Mouse (Mus musculus) G1E (cell line): Measurements from ENCODE around the gene Tmem200b.

Source experiments
- CTCF ChIP-seq: IDR thresholded peaks from 2 replicates; pipeline ENCODE4 v1.5.1; 2012; ENCODE audit warnings: low read depth, low read length, inconsistent platforms, mixed read lengths
- GATA1 ChIP-seq: IDR thresholded peaks from 2 replicates; pipeline ENCODE4 v1.6.1; 2012; ENCODE audit warnings: borderline replicate concordance, low read length, inconsistent platforms, mixed read lengths
- POLR2AphosphoS5 ChIP-seq: IDR thresholded peaks from 2 replicates; pipeline ENCODE4 v1.6.1; 2012; ENCODE audit warnings: low read depth, low read length, inconsistent platforms; ENCODE audit not compliant: insufficient replicate concordance
- TAL1 ChIP-seq: conservative IDR thresholded peaks from 2 replicates; pipeline ENCODE4 v1.6.1; 2012; ENCODE audit warnings: low read depth, low read length, inconsistent platforms, mixed read lengths

DNA sequence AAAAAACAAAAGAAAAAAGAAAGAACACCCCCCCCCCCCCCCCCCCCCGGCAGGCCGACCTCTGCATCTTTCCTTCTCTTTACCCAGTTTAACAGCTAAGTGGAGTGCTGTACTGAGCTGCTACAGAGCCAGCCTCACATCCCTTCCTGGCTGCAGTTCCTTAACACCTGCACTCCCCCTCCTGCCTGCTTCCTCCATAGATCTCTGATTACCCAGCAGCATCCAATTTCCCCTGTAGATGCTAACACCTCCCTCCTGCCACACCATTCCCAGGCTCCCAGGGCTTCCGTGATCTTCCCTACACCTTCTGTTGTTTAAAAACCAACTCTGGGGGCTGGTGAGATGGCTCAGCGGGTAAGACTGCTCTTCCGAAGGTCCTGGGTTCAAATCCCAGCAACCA lies 10.1 kb upstream of the Tmem200b start:
- TF ChIP-seq CTCF, result no peak
- no peak for TF ChIP-seq TAL1
- no peak for TF ChIP-seq POLR2AphosphoS5
- TF ChIP-seq GATA1, result no peak
